Mouse (Mus musculus) hindbrain, embryonic 10.5 days (tissue): ENCODE measurements around the gene Crabp2. TPM values are rescaled to one million over a fixed set of nuclear protein-coding genes. Genes with fewer than 3 reads are reported as not detected.

Source experiments
- DNase-seq: peaks from one replicate; pipeline ENCODE4 v3.0.0-alpha.2; 2017; ENCODE audit warnings: low spot score
- H3K27ac ChIP-seq: fragments of 300-500 bp; sonication (generic); 2 replicates; pipeline ENCODE4 v1.5.1; 2016; ENCODE audit warnings: mild to moderate bottlenecking, moderate library complexity
- H3K27me3 ChIP-seq: fragments of 300-500 bp; sonication (generic); 2 replicates; pipeline ENCODE4 v1.6.1; 2016; ENCODE audit warnings: mild to moderate bottlenecking; ENCODE audit not compliant: poor library complexity, insufficient read depth, severe bottlenecking
- H3K36me3 ChIP-seq: fragments of 300-500 bp; sonication (generic); 2 replicates; pipeline ENCODE4 v1.6.1; 2016; ENCODE audit warnings: mild to moderate bottlenecking, moderate library complexity
- H3K4me1 ChIP-seq: fragments of 300-500 bp; sonication (generic); replicated peaks from 2 replicates; pipeline ENCODE4 v1.6.1; 2016; ENCODE audit warnings: mild to moderate bottlenecking
- H3K4me3 ChIP-seq: fragments of 300-500 bp; sonication (generic); 2 replicates; pipeline ENCODE4 v1.5.1; 2016; ENCODE audit warnings: mild to moderate bottlenecking, moderate library complexity
- H3K9me3 ChIP-seq: fragments of 300-500 bp; sonication (generic); 2 replicates; pipeline ENCODE4 v1.6.1; 2016; ENCODE audit warnings: mild to moderate bottlenecking, moderate library complexity
- WGBS: fragments of 180-500 bp; shearing (Covaris S2); methylation state at CpG from one replicate; pipeline ENCODE4 v1.1.7; 2016; 5-methylcytosine and 5-hydroxymethylcytosine counted together
- polyA plus RNA-seq: library from polyadenylated mRNA; unstranded; fragments of >200 nt; fragmentation: Nextera tagmentation; extraction: Ambion mirVana; gene quantifications from 2 replicates; pipeline ENCODE4 v1.2.1, GENCODE M21; 2016

Crabp2 gene
- polyA plus RNA-seq, 1 experiment from 2014 or later: 1,072 TPM

- H3K9me3 ChIP-seq: 0 out of 2 replicates have a peak, but pooled peaks cover under 1% of the 10 kb centered on the region
- peak overlapping the region; percentile 57 for H3K4me3 ChIP-seq
- H3K36me3 ChIP-seq: no peaks in the 10 kb centered on the region
- H3K4me1 ChIP-seq: peaks cover 57% of the 10 kb centered on the region
- 12% methylated on average over 11 of the region's 11 CpGs for WGBS
- H3K27me3 ChIP-seq: peaks cover 91% of the 10 kb centered on the region
- DNase-seq: no peak
- no peak overlapping the region for H3K27ac ChIP-seq
Measured at GRCm38 (mm10) chr3:88000816-88001595, 52.5 kb downstream of the Crabp2 start.

- DNase-seq: peak; percentile 43
- 6% methylated on average over 17 of the region's 17 CpGs for WGBS
- Histone ChIP-seq H3K36me3 (no peaks in the 10 kb centered on the region), H3K4me3 (no peak overlapping the region), H3K27me3 (peaks cover 77% of the 10 kb centered on the region), H3K9me3 (0 out of 2 replicates have a peak, but pooled peaks cover 6% of the 10 kb centered on the region), H3K27ac (no peak overlapping the region), H3K4me1 (peaks cover 43% of the 10 kb centered on the region)
Measured at GRCm38 (mm10) chr3:88002291-88002976, 54.0 kb downstream of the Crabp2 start.

Other genes starting within 250 kb of the Crabp2 start
- 0.49 and 1.2 TPM in 2 replicates for gene Lrrc71, start 200.0 kb upstream of the Crabp2 start, polyA plus RNA-seq
- 9.0 and 23.4 TPM in 2 replicates for gene Ntrk1, start 153.5 kb upstream of the Crabp2 start, polyA plus RNA-seq
- gene Insrr, start 151.7 kb upstream of the Crabp2 start, polyA plus RNA-seq: 0.48 and 0.72 TPM in 2 replicates
- 19.6 and 19.9 TPM in 2 replicates for gene Pear1, start 124.4 kb upstream of the Crabp2 start, polyA plus RNA-seq
- 0.06 and 0.21 TPM in 2 replicates for gene Sh2d2a, start 101.9 kb upstream of the Crabp2 start, polyA plus RNA-seq
- 18.7 and 19.1 TPM in 2 replicates for gene Prcc, start 63.1 kb upstream of the Crabp2 start, polyA plus RNA-seq
- gene Hdgf, start 42.3 kb upstream of the Crabp2 start, polyA plus RNA-seq: 229 TPM in 2 replicates
- gene Mrpl24, start 29.2 kb upstream of the Crabp2 start, polyA plus RNA-seq: 74.7 and 76.1 TPM in 2 replicates
- gene Isg20l2, start 18.4 kb upstream of the Crabp2 start, polyA plus RNA-seq: 73.3 and 75.7 TPM in 2 replicates
- gene Rrnad1, start 17.9 kb upstream of the Crabp2 start, polyA plus RNA-seq: 18.9 and 20.9 TPM in 2 replicates
- gene Nes, start 22.4 kb downstream of the Crabp2 start, polyA plus RNA-seq: 109 and 143 TPM in 2 replicates
- gene Bcan, start 51.6 kb downstream of the Crabp2 start, polyA plus RNA-seq: 0.91 and 0.95 TPM in 2 replicates
- 0.11 and 0.14 TPM in 2 replicates for gene Hapln2, start 78.9 kb downstream of the Crabp2 start, polyA plus RNA-seq
- gene Gpatch4, start 94.4 kb downstream of the Crabp2 start, polyA plus RNA-seq: 34.2 and 49.2 TPM in 2 replicates
- gene Naxe, start 109.8 kb downstream of the Crabp2 start, polyA plus RNA-seq: 125 and 142 TPM in 2 replicates
- gene Ttc24, start 129.6 kb downstream of the Crabp2 start, polyA plus RNA-seq: 0.09 TPM in 1 of 2 replicates, not detected in the other
- gene Iqgap3, start 133.3 kb downstream of the Crabp2 start, polyA plus RNA-seq: 19.5 and 24.3 TPM in 2 replicates
- 10.2 and 15.1 TPM in 2 replicates for gene Mef2d, start 193.7 kb downstream of the Crabp2 start, polyA plus RNA-seq